Mouse (Mus musculus): ENCODE measurements at regions not wholly inside any gene's neighbourhood (a gene's known extent, or its start where the extent isn't known, plus 50 kb on each side); places are given as distances from the start of the nearest gene placed in this dataset.

DNA sequence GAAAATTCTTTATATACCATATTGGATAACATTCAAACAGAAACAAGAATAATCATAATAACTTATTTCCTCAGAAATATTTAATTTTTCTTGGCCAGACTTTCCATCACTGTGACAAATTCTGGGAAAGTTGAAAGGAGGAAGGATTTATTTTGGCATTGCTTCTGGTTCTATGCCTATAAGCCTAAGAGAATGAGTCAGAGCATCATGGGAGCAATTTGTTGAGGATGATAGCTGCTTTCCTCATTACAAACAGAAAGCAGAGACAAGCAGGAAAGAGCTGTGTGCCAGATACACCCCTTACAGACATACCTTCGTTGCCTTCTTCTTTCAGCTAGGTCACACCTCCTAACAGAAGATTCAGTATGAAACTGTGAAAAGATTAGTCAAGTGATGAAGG, 115.3 kb downstream of the Rgs21 start:
- no peak for DNase-seq (ENCODE audit: low spot score in 2 of 2)

DNA sequence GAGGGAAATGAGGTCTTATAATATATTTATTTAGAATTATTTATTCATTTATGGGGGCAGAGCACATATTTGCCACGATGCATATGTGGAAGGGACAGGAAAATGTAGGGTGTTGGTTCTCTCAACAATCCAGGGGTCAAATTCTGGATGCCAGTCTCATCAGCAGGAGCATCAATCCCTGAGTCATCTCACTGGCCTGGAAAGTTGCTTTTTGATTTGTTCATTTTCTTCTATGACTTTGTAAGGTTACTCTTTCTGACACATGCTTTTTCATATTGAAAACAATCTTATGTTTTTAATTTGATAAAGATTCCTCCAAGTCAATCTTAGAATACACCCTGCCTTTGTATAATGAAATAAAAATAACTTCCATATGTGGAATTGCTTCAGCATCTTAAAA, 115.7 kb downstream of the Rgs21 start:
- DNase-seq (ENCODE audit: low spot score in 2 of 2), result no peak

DNA sequence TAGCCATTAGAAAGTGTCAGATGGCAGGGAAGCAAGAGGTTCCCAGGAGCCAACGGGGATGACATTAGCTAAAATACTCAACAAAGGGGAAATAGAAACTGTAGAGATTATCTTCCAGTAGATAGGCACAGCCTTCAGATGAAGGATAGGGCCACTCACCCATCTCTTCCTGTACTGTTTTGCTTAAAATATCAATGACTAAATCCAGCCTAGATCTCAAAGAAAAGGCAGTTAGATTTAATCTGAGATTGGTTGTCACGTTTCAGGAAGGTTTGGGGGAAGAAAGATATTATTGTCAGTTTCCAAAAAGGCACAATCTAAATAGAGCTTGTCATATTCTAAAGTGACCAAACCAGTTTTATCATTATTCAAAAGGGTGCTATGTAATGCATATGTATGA, 130.8 kb downstream of the Rgs21 start:
- DNase-seq (ENCODE audit: low spot score in 2 of 2), result no peak

DNA sequence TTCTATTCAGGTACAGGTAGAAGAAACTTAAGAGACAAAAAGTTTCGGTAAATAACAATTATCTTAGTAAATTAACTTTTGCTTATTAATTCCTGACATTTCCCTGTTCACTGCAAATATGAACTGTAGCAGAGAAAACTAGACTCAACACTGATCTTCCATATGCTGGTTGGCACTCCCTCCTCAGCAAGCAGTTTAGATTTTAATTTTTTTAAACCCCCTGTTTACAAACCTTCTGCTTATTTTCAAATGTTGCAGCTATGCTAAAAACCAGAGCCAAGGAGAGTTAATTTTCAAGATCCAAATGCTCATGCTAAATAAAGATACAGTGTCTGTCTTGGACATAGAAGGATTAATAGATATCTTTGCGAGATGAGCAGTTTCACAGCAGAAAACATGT, 134.7 kb downstream of the Rgs21 start:
- DNase-seq (ENCODE audit: low spot score in 2 of 2), result no peak

DNA sequence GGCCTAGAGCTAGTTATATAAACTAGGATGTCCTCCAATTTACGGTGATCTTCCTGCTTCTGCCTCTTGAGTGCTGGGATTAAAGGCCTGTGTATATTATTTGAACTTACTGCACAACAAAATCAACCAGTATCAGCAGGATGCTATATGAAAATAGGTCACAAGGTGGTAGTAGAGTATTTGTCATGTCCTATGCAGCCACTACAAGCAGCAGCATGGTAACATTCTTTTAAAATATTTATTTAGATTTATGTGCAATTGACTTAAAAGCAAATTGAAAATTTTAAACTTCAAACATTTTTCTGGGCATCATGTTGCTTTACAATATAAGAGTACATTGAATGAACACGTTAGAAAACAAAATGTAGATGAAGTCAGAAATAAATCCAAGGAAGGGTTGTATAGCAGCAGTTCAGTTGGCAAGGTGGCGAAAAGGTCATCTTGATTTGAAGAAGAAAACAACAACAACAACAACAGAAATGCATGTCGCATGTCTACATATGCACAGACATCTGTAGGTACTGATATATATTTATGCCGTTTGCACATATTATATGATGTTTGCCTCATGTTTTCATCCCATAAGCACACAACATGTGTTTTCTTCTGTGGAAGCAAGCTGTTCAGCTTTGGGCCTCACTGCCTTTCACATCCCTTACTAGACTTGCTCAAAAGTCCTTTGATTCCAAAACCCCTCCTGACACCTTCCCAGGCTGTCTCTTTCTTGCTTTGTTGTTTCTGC, 135.8 kb downstream of the Rgs21 start:
- DNase-seq (ENCODE audit: low spot score in 2 of 2), result no peak

DNA sequence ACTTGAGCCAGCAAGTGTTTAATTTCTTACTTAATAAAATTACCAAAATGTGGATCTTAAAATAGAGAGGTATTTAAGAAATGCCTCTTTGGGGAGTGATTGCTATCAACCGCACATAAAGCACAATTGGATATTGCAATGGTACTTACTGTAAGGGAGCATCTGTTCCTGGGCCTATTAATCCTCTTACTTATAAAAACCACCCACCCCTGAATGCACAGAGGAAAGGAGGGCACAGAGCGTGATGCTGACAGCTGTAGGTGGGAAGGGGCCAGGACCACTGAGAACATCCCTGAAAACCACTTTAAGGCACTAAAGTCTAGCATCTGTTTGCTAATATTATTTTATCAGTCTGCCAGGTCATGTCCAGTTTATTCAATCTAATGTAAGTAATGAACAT, 146.1 kb downstream of the Rgs21 start:
- no peak for DNase-seq (ENCODE audit: low spot score in 2 of 2)

DNA sequence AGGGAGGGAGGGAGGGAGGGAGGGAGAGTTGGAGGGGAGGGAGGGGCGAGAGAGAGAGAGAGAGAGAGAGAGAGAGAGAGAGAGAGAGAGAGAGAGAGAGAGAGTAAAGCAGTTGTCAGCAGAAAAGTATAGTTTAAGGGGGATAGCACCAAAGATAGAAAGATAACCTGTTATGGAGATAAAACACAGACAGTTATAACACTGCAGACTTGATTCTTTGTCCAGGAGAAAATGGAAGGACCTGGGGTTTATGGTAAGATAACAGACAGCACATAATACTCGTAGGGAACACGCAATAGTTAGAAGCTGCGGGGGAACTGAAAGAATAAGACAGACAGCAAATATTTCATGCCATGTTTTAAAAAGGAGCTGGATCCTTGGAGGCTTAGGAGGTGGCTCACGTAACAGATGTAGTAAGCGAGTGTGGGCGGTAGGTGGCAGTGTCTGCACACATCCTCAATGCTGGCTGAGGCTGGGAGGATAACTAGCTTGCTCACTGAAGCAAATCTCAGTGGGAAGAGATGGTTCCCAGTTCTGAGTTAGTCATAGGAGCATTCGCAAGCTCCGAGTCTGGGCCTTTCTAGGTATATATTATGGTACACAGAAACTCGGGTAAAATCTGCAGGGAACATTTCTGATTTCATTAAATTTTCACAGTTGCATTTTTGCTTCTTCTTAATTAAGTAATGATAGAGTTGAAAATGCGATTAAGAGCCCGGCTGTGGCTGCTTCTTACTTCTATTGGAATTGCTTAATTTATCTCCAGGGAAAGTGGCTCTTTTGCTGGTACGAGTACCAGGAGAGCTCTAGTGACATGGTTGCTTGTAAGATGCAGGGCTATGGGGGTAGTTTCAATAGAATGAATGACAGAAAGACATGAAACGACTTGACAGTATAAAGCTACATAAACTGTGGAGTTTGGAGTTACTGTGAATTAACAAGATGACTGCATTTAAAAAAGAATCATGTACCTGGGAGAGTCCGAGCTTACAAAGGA, 157.6 kb upstream of the Rgs1 start:
- DNase-seq (ENCODE audit: low spot score in 2 of 2), result peak; percentile 46 to 55

DNA sequence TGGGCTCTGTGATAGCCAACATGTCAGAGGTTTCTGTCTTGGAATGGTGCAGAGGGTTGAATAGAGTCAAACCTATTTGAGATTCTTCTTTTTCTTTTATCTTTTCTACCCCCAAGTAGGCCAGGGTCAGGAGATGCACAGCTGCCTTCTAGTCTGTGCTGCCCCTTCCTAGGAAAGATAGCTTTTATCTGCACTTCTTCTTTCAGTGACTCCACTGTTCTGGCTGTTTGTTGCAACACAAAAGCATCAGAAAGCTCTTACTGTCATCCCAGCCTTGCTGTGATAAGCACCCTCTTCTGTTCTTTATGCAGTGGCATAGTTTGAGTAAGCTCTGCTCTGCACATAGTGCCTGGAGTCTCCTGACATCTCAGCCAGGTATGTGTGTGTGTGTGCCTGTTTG, 156.7 kb upstream of the Rgs1 start:
- no peak for DNase-seq (ENCODE audit: low spot score in 2 of 2)

DNA sequence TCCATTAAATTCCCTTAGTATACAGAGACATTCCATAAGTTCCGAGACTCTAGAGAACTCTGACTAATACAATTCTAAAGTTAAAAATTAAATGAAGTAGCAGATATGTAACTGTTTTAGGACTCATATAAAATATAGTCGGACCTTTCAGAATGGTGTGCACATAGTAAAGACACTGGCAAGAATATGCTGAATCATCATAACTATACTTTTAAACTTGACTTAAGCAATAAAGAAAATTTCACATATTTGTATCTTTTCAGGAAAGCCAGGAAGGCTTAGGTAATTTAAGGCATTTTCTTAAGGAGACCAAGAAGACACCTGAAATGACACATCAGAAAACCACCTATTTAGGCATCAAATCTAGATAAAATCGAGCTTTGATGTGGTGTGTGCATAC, 156.0 kb upstream of the Rgs1 start:
- DNase-seq (ENCODE audit: low spot score in 2 of 2), result no peak

DNA sequence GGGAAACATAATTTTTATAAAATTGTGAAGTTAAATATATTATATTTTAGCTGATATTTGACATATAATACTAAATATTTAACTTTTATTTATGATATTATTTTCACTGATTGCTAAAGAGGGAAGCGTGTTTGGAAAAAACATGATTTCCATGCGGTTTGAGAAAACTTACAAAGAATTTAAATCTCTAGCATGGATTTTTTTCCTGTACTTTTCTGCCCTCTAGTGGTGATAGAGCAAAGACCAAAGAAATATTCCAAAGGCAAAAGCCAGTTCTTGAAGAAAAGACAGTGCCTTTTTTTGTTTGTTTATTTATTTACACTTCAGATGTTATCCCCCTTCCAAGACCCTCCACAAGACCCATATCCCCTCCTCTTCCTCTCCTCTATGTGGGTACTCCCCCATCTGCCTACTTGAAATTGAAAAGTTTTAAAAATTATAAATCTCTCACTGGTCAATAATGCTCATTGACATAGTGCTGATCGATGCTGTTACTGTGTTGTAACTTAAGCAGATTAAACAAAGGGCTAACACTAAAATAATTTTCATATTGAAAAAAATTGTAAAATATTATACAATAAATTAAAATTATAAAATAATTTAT, 131.1 kb upstream of the Rgs1 start:
- no peak for DNase-seq (ENCODE audit: low spot score in 2 of 2)

DNA sequence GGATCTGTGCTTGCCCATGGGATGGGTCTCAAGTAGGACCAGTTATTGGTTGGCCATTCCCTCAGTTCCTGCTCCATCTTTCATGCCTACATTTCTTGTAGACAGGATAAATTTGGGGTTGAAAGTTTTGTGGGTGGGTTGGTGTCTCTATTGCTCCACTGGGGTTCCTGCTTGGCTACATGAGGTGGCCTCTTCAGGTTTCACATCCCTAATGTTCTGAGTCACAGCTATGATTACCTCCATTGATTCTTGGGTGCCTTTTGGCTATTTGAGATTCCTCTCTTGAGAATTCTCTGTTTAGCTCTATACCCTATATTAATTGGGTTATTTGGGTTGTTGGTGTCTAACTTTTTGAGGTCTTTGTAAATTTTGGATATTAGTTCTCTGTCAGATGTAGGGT, 125.1 kb upstream of the Rgs1 start:
- no peak for DNase-seq (ENCODE audit: low spot score in 2 of 2)

DNA sequence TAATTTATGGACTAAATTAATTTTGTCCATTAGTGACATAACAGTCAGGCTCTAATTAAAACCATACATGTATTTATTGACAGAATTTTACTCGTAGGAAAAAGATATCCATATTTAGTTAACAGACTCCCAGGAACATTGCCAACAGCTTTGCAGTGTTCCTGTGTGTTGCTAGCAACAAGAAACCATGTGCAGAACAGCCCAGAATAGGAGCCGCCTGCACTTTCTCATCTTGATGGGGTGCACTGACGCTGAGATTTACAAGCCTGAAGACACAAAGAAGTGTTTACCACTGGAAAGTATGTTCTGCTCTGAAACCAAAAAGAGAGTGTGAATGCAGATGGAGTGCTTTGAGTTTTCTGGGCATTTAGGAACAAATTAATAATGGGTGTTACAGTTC, 118.5 kb upstream of the Rgs1 start:
- no peak for DNase-seq (ENCODE audit: low spot score in 2 of 2)

DNA sequence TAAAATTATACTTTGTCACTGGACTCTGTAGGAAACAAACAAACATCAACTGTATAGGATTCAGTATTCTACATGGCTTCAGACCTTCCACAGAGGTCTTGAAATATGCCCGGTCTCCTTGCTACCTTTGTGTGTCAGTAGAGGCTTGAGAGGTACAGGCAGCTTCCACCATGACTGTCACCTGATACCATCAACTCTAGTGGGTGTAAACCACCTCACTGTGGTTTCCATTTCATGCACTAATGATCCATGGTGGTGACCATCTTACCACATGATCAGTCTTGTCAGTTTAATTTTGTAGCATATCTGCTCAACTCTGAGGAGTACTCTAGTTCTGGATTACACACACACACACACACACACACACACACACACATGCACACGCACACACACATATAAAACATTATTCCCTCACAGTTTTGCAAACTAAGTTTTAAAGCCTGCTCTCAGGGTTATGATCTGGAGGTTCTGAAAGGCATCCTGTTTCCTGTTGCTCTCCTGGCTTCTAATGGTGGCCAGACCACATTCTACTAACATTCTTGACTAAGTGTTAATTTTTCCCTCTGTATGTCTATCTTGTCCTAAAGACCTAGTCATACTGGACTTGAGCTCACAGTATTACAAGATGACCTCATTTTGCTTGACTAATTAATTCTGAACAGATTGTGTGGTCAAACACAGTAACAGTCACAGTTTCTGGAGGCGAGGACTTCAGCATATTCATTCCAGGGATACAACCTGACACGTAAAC, 106.7 kb upstream of the Rgs1 start:
- no peak for DNase-seq (ENCODE audit: low spot score in 2 of 2)

DNA sequence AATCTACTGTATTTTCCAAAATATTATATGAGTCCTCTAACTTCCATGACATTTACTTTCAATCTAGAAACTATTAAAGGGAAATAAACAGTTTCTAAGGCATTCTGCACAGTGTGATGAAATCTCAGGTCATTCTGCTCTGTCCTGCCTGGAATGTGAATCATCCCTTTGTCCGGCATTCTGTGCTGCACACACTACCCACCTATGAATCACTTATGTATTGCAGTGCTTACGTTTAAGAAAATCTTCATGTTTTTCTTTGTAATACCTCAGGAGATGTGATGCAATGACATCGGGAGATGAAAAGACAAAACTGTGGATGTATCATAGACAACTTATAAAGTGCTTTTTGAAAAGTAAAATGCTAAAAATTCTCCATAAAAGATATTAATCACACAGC, 106.0 kb upstream of the Rgs1 start:
- DNase-seq (ENCODE audit: low spot score in 2 of 2), result no peak

DNA sequence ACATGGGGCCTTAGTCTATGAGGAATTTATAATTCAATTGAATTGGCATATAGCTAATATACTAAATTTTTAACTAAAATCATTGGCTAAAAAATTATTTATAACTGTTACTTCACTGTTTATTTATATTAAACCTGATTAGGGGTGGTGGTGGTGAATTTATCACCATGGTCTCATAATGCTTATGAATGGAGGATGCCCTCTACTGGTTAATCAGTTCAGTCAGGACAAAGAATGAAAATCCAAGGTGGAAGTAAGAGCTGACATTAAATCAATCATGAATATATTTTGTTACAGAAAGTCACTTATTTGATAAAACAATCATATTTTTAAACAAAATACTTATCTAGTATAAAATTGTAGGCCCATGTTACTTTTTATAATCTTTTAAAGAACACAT, 104.3 kb upstream of the Rgs1 start:
- no peak for DNase-seq (ENCODE audit: low spot score in 2 of 2)

DNA sequence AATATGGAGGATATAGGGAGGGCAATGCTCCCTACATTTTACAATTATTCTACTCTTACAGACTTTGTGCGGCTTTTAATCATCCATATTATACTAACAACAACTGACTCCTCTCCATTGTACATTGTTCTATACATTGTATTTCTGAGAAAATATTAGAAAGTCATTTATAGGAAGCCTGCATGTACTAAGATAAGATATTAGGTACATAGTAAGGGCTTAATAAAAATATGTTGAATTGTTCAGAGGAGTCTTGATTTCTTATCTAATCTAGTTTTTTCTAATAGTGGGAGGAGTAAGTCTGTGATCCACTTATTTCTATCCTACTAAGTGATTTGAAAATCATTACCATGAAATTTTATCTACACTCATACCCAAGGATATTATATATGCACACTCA, 94.8 kb upstream of the Rgs1 start:
- no peak for DNase-seq (ENCODE audit: low spot score in 2 of 2)

DNA sequence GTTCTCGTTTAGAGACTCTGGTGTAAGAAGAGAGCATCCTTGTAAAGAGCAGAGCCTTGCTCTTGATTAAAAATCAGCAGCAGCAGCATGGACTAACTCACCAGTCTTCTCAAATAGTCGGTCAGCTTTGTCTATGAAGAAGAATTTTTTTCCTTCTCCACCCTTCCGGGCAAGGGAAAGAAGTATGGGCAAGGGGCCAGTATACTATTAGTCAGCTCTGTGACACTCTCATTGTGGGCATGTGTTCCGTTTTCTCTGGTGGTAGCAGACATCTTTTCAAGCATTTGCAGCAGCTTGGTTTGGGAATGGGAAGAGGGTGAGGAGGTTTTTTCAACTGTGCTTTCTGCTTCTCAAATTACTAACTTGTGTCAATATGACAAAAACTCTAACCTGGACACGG, 94.3 kb upstream of the Rgs1 start:
- no peak for DNase-seq (ENCODE audit: low spot score in 2 of 2)

DNA sequence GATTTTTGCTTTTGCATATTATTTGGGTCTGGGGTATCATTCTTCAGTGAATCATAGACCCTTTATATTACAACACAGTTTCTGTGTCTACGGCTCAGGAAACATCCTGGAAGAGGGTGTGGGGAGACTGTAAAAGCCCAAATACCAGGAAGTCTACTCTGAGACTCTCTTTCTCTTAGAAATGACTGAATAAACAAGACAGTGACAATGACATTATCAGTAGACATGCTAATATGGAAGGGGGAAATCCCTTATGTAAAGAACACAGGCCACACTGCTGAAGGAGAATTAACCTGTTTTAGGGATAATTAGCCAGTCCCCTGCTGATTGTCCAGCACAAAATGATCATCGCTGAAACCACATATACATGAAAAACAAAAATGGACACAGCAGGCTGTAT, 88.5 kb upstream of the Rgs1 start:
- no peak for DNase-seq (ENCODE audit: low spot score in 2 of 2)

DNA sequence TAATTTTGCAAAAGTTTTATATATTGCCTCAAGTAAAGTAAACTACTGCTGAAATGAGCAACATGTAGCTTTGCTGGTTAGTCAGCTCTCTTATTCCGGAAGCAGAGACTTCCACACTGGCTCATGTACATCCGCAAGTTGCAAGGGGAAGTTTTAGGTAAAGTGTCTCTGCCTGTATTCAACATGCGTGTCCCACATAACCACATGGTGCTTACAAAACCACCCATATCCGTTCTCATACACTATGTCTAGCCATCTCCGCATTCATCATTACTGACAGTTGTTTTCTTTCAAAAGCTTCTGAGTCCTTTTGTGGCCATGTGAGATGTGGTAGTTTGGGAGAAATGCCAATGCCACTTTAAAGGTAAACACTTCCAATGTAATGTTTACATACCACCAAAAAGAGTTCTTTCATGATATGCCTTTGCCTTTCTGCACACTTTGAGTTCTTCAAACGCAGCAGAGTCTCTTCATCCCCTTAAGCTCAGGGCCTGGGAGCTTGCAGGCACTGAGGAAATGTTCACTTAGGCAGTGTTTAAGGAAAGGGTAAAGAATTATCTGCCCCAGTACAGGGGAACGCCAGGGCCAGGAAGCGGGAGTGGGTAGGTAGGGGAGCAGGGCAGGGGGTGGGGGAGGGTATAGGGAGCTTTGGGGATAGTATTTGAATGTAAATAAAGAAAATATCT, 81.5 kb upstream of the Rgs1 start:
- DNase-seq (ENCODE audit: low spot score in 2 of 2), result no peak

DNA sequence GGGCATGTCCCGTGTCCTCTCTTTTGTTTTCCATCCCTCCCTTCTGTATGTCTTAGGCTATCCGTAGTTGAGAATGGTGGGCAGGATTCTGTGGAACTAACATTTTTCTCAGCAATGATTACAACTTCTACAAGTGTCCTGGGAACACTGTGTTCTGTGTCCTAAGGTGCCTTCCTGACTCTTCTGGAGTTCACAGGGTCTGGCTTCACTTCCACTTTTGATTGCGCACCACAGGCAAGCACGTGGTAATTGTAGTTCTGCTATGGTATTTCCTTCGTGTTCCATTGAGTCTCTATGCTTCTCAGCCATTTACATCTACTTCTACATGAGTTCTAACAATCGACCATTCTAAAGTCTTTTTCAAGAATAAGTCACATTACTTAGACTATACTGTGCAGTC, 70.4 kb upstream of the Rgs1 start:
- DNase-seq (ENCODE audit: low spot score in 2 of 2), result no peak

DNA sequence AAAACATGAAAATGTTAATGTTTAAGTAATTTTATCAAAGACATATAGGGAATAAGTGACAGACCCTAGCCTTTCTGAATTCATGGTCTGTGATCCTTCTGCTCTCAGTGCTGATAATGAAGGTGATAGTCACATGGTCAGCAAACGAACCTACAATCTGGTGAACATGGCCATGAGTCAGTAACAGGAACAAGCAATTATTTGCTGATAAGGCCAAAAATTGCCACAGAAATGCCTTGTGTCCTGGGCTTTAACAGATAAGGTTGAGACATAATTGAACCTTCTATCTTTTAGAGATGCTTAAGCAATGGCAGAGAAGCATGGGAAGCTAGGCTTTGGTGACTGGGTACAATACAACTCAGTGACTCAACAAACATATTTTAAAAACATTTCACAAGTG, 69.2 kb upstream of the Rgs1 start:
- no peak for DNase-seq (ENCODE audit: low spot score in 2 of 2)

All from adrenal gland, postnatal 4 days (tissue).